Mouse (Mus musculus) activated CD4-positive, CD25-positive, alpha-beta regulatory T cell (primary cell): ENCODE measurements around the gene Cops8. TPM values are rescaled to one million over a fixed set of nuclear protein-coding genes. Genes with fewer than 3 reads are reported as not detected.

Experiments used
- polyA plus RNA-seq, 2 experiments: library from polyadenylated mRNA; unstranded; fragments of 100-300 nt; shearing (Covaris generic); gene quantifications; one replicate each; pipeline ENCODE4 v1.2.1; 2017

Cops8 gene
- polyA plus RNA-seq = 100 to 1,000 TPM in 1 of 2 experiments, 10 to 100 TPM in 1; 91.2 to 115 TPM

DNA sequence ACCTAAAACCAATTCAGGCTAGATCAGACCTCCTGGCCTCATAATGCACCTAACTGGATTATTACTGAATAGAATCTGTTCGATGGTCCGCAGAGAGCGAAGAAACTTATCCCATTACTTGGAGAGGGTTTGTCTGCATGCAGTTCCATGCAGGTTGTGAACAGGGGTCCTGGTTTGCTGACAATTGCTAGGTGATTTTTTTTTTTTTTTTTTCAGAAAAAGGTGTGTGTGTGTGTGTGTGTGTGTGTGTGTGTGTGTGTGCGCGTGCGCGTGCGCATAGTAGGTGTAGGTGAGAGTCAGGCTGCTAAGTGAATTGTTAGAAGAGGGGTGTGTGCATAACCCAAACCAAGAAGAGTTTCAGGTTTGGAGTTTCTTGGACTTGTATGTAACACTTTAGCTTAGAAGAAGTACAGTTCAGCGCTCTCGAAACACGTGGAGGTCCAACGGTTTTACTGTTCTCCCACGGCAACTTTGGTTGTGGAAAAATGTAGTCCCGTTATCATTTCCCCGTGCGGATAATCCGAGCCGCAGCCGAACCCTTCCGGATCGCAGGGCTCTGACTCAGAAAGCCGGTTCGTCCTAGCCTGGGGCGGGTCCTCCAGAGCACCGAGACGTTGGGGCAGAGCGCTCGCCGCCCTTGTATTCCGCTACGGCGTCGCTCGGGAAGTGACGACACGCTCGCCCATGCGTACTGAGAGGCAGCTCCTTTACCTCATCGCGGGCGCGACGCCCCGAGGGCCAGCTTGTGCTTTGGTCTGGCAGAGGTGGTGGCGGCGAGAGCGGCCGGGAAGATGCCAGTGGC is at the start of gene Cops8:
Cops8 (plus strand) TSS at position 223 of the 802 bp plus-strand sequence.

Other genes with a start within 250 kb of the Cops8 start
- under 1 TPM in 1 of 2 experiments, not detected in 1; 0.42 TPM for gene Col6a3, start 241.0 kb downstream of the Cops8 start, polyA plus RNA-seq